Mouse (Mus musculus) heart, embryonic 14.5 days (tissue): Measurements from ENCODE around the gene Heatr3. TPM values are rescaled to one million over a fixed set of nuclear protein-coding genes. Genes with fewer than 3 reads are reported as not detected.
A peak's percentile ranks its signal among the peaks of the same experiment; 100 is the strongest.

ENCODE experiments used
- ATAC-seq: fragments of 200-750 bp; cut with Nextera tagmentation; 2 replicates; pipeline ENCODE4 v1.8.0; 2017; ENCODE audit warnings: low read depth, moderate TSS enrichment; ENCODE audit not compliant: insufficient number of reproducible peaks, insufficient read depth, low FRiP score
- H3K27ac ChIP-seq, 2 experiments: fragments of 200-500 bp in 1 of 2; fragments of 300-500 bp in 1 of 2; sonication (generic) in 1 of 2; replicated peaks in 1 of 2; 2 replicates each; pipeline ENCODE4 v1.5.1; 2012 to 2014; ENCODE audit warnings: low read depth in 2 of 2, low read length in 2 of 2, control low read depth in 1 of 2, mild to moderate bottlenecking in 1 of 2, mixed read lengths in 1 of 2; ENCODE audit not compliant: control insufficient read depth in 1 of 2, insufficient read depth in 1 of 2
- H3K27me3 ChIP-seq: fragments of 300-500 bp; sonication (generic); 2 replicates; pipeline ENCODE4 v1.6.1; 2014; ENCODE audit warnings: mild to moderate bottlenecking, low read length, control low read depth; ENCODE audit not compliant: control insufficient read depth, insufficient read depth
- H3K36me3 ChIP-seq: fragments of 300-500 bp; sonication (generic); 2 replicates; pipeline ENCODE4 v1.6.1; 2014; ENCODE audit warnings: mild to moderate bottlenecking, control low read depth, low read length, mixed read lengths; ENCODE audit not compliant: control insufficient read depth, insufficient read depth
- H3K4me1 ChIP-seq, 2 experiments: fragments of 200-500 bp in 1 of 2; fragments of 300-500 bp in 1 of 2; sonication (generic) in 1 of 2; 2 replicates each; pipeline ENCODE4 v1.6.1; 2012 to 2014; ENCODE audit warnings: low read length in 2 of 2, control low read depth in 1 of 2, mixed read lengths in 1 of 2; ENCODE audit not compliant: control insufficient read depth in 2 of 2, insufficient read depth in 2 of 2
- H3K4me2 ChIP-seq: fragments of 300-500 bp; sonication (generic); 2 replicates; pipeline ENCODE4 v1.6.1; 2014; ENCODE audit warnings: mild to moderate bottlenecking, low read length
- H3K4me3 ChIP-seq, 2 experiments: fragments of 200-500 bp in 1 of 2; fragments of 300-500 bp in 1 of 2; sonication (generic) in 1 of 2; 2 replicates each; pipeline ENCODE4 v1.5.1; 2012 to 2014; ENCODE audit warnings: low read length in 2 of 2, mild to moderate bottlenecking in 2 of 2, control low read depth in 1 of 2, low read depth in 1 of 2, moderate library complexity in 1 of 2; ENCODE audit not compliant: control insufficient read depth in 1 of 2, insufficient read depth in 1 of 2
- H3K9ac ChIP-seq: fragments of 300-500 bp; sonication (generic); 2 replicates; pipeline ENCODE4 v1.6.1; 2014; ENCODE audit warnings: mild to moderate bottlenecking, low read length
- H3K9me3 ChIP-seq: fragments of 300-500 bp; sonication (generic); 2 replicates; pipeline ENCODE4 v1.6.1; 2016; ENCODE audit warnings: low read length, control low read depth; ENCODE audit not compliant: control insufficient read depth
- WGBS: fragments of 180-500 bp; shearing (Covaris S2); extraction: QIAGEN DNeasy Blood & Tissue Kit; methylation state at CpG from one replicate; pipeline ENCODE4 v1.1.7; 2014; 5-methylcytosine and 5-hydroxymethylcytosine counted together
- polyA plus RNA-seq: library from polyadenylated mRNA; unstranded; fragments of >200 nt; fragmentation: Nextera tagmentation; extraction: Ambion mirVana; gene quantifications from 2 replicates; pipeline ENCODE4 v1.2.1, GENCODE M21; 2014

Gene Heatr3
- polyA plus RNA-seq, 1 experiment from 2014 or later: 30.0 TPM

DNA sequence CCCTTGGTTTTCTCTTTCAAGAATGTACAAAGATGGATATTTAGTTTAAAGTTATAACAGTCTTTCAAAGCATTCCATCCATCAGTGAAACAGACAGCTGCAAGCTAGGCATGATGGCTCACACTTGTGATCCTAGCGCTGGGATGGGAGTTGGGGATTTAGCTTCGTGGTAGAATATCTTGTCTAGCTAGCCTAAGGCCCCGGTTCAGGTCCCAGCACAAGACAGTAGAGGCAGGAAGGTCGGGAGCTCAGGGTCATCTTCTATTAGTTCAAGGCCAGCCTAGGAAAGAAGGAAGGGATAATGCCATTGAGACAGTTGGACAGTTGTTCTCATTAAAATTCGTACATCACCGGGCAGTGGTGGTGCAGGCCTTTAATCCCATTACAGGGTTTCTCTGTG, 48.1 kb downstream of the Heatr3 start:
- Histone ChIP-seq H3K27ac (no peak overlapping the region), H3K36me3 (no peaks in the 10 kb centered on the region), H3K27me3 (no peaks in the 10 kb centered on the region), H3K4me1 (no peaks in the 10 kb centered on the region), H3K9me3 (no peaks in the 10 kb centered on the region), H3K4me3 (no peak overlapping the region), H3K9ac (no peak overlapping the region), H3K4me2 (no peak overlapping the region)
- 79% methylated on average over 6 of the region's 6 CpGs for WGBS
- ATAC-seq: no peak

DNA sequence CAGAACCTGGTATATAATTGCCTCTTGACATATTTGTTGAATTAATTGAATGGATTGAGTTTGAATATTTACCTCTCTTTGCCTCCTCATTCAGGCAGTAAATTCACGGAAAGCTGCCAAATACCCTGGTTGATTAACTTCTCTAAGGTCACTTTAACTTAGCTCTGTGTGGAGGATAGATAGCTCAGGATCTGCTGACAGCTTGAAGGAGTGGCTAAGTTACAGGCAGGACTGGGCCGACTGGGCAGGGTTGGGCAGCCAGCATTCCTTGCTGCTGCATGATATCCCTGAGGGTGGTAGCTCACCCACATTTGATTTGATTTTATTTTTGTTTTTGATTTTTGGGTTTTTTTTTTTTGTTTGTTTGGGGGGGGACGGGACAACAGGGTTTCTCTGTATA, 59.7 kb downstream of the Heatr3 start:
- peak overlapping the region; percentile 33 for H3K4me2 ChIP-seq
- H3K27ac ChIP-seq: peak overlapping the region; percentile 72 to 76; a peak in 3 of 4 replicates
- no peak for ATAC-seq

DNA sequence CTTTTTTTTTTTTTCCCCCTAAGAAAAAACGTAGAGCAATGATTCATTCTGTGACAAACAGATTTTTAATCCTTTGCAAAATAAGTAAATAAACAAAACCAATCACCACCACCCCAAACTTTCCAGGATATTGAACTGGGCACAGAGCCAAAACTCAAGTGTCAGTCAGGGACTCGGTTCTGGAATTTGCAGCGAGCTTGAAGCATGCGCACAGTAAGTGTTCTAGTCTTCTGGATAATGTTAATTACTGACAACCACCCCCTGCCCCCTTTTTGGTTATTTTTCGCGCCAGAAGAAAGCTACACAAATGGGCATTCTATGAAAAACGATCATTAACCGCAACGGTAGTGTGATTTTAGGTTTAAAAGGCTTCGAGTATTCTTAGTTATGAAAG, 60.9 kb downstream of the Heatr3 start:
- peak overlapping the region; percentile 91 for H3K9ac ChIP-seq
- no peak for ATAC-seq
- no peaks in the 10 kb centered on the region for H3K36me3 ChIP-seq
- no peaks in the 10 kb centered on the region for H3K27me3 ChIP-seq
- H3K4me1 ChIP-seq: peaks cover 4 to 22% of the 10 kb centered on the region in 2 experiments; a peak in 3 of 4 replicates
- H3K4me3 ChIP-seq: peak overlapping the region; percentile 89 to 100
- under 1% methylated on average over 10 of the region's 10 CpGs for WGBS
- H3K27ac ChIP-seq: peak overlapping the region; percentile 96 to 99
- H3K9me3 ChIP-seq: no peaks in the 10 kb centered on the region
- peak overlapping the region; percentile 83 for H3K4me2 ChIP-seq

More for the DNA sequence above, 59.7 kb downstream of the Heatr3 start:
- 22% methylated on average over 3 of the region's 3 CpGs for WGBS
- Histone ChIP-seq H3K4me3 (no peak overlapping the region), H3K36me3 (no peaks in the 10 kb centered on the region), H3K9me3 (no peaks in the 10 kb centered on the region), H3K9ac (no peak overlapping the region), H3K4me1 (peaks cover 4 to 22% of the 10 kb centered on the region in 2 experiments; a peak in 3 of 4 replicates), H3K27me3 (no peaks in the 10 kb centered on the region)

DNA sequence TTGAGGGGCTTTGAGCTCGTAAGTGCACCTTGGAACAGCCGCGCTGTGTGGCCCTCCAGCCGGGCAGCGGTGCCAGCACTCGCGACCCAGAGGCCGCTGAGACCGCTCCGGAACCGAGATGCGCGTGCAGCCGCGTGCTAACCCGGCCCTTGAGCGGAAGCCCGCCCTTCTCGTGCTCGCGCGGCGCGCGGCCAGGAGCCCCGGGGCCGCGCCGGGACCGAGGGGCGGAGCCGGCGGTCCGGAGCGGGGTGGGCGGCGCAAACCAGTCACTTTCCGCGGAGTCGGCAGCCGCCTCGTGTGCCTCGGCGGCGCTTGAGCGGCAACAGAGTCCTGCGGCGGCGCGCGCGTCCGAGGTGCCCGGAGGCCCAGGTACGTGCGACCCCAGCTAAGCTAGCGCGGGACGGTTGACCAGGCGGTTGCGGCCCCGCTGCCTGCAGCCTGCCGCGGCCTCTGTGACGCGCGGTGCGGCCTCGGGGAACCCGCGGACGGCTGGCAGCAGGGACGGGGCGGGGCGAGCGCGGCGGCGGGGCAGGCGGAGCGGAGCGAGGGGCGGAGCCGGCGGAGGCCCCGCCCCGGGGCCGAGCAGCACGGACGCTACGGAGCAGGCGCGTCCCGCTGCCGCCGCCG, 61.4 kb downstream of the Heatr3 start, which contains the start of gene Tent4b:
Tent4b (plus strand) TSS at position 269 of the 627 bp plus-strand sequence.
- Histone ChIP-seq H3K4me3 (peak within 1 kb of the TSS; percentile 89 to 100), H3K9me3 (no peaks in the 10 kb centered on the region), H3K4me1 (peaks cover 4 to 23% of the 10 kb centered on the region in 2 experiments; a peak in 3 of 4 replicates), H3K36me3 (no peaks in the 10 kb centered on the region), H3K9ac (peak within 1 kb of the TSS; percentile 91), H3K4me2 (peak within 1 kb of the TSS; percentile 96), H3K27ac (peak within 1 kb of the TSS; percentile 96 to 99), H3K27me3 (no peaks in the 10 kb centered on the region)
- ATAC-seq: peak; percentile 95
- WGBS: under 1% methylated on average over 67 of the region's 97 CpGs

DNA sequence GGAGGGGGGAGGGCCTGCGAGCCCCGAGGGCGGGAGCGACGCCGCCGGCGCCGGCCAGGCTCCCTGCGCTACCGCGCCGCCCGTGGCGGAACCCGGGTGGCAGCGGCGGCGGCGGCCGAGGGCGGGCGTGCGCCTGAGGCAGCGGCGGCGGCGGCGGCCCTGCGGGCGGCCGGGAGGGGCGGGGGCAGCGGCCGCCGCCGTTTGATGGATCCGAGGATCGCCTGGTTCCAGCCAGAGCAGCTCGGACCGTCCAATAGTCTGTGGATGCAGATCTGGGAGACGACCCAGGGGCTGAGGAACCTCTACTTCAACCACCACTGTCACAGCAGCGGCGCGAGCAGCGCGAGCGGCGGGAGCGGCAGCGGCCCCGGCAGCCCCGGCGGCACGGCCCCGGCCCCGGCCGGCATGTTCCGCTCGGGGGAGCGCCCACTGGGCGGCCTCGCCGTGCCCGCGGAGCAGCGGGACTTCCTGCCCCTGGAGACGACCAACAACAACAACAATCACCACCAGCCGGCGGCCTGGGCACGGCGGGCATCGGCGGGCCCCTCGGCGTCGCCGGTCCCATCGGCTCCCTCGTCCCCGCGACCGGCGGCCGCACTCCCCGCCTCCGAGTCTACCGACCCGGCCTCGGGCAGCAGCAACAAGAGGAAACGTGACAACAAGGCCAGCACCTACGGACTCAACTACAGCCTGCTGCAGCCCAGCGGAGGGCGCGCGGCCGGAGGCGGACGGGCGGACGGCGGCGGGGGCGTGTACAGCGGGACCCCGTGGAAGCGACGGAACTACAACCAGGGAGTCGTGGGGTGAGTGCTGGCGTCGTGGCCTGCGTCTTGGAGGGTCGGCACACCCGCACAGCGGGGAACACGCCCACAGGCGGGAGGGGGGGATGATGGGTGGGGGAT, 62.3 kb downstream of the Heatr3 start:
- Histone ChIP-seq H3K36me3 (no peaks in the 10 kb centered on the region), H3K27ac (peak overlapping the region; percentile 63 to 96), H3K4me2 (peak overlapping the region; percentile 96), H3K9me3 (no peaks in the 10 kb centered on the region), H3K4me3 (peak overlapping the region; percentile 89 to 100), H3K9ac (peak overlapping the region; percentile 91), H3K4me1 (peaks cover 4 to 28% of the 10 kb centered on the region in 2 experiments; a peak in 3 of 4 replicates), H3K27me3 (no peaks in the 10 kb centered on the region)
- peak; percentile 29 for ATAC-seq
- WGBS: 1% methylated on average over 56 of the region's 117 CpGs

DNA sequence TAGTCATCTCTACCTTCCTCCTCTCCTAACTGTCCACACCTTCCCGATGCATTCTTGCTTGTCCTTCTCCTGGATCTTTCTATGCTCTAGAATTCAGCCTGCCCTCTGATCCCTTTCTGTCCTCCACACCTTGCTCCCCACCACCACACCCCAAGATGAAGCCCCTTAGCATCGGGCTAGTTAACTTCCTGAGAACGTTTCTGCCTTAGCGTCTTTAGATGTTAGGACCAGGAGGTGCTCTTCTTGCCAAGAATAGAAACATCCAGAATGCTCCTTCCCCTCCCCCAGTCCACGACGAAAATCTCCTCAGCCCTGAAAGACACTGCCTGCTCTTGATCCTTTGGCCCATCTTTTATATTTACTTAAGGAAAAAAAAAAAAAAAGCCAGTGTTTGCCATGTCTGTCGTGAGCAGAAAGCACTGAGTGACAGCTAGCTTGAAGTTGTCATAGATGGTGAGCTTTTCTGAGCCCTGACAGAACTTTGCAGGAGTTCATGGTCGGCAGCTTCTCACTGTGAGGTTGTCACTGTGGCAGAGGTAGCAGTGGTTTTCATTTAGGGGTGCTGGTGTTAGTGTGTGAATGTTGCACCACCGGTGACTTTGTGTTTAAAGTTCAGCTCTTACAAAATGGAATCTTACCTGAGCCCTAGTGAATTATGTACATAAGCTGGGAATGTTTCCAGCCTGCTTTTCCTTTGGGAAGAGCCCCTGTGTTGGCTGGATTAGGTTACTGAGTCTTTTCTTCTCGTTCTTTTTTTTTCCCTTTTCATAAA, 63.3 kb downstream of the Heatr3 start:
- Histone ChIP-seq H3K9ac (peak overlapping the region; percentile 91), H3K36me3 (peaks cover 2% of the 10 kb centered on the region), H3K9me3 (no peaks in the 10 kb centered on the region), H3K4me1 (peaks cover 4 to 28% of the 10 kb centered on the region in 2 experiments; a peak in 3 of 4 replicates), H3K4me2 (peak overlapping the region; percentile 96), H3K4me3 (peak overlapping the region; percentile 89 to 100), H3K27me3 (no peaks in the 10 kb centered on the region), H3K27ac (no peak overlapping the region)
- 13% methylated on average over 10 of the region's 10 CpGs for WGBS
- ATAC-seq: no peak

DNA sequence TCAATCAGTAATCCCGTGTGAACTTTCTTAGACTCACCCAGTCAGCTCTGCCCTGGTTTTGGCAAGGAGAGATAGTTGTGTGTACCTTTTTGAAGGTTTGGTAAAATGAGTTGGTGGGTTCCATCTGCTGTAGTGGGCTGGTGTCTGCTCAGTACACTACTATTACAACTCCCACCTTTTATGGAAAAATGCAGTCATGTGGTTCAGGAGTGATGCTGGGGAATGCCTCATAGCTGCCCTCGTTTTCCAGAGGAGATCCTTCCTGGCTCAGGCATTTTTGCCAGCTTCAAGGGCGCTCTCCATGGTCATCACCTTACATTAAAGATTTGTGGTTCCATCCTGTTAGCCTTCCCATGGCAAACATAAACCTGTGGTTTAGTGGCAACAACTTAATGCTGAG, 64.0 kb downstream of the Heatr3 start:
- H3K4me2 ChIP-seq: peak overlapping the region; percentile 96
- no peak for ATAC-seq
- WGBS: 45% methylated on average over 3 of the region's 3 CpGs
- H3K9ac ChIP-seq: peak overlapping the region; percentile 91; the same call in 1 of the 2 replicates
- H3K4me1 ChIP-seq: peaks cover 4 to 28% of the 10 kb centered on the region in 2 experiments; a peak in 3 of 4 replicates
- no peaks in the 10 kb centered on the region for H3K27me3 ChIP-seq
- no peak overlapping the region for H3K4me3 ChIP-seq
- H3K9me3 ChIP-seq: no peaks in the 10 kb centered on the region
- H3K36me3 ChIP-seq: peaks cover 6% of the 10 kb centered on the region
- H3K27ac ChIP-seq: no peak overlapping the region
